Mouse (Mus musculus) urinary bladder, postnatal 4 days (tissue): Measurements from ENCODE around the gene Ppih.
"Not testable (repeated sequence)": the region's sequence is repeated elsewhere in the genome, so short reads cannot be mapped to it uniquely, and the experiment has no call there.

Experiments used
- DNase-seq, 2 experiments: peaks; one replicate each; pipeline ENCODE4 v3.0.0; 2021 to 2022; ENCODE audit warnings: low spot score in 2 of 2

The Ppih gene

DNA sequence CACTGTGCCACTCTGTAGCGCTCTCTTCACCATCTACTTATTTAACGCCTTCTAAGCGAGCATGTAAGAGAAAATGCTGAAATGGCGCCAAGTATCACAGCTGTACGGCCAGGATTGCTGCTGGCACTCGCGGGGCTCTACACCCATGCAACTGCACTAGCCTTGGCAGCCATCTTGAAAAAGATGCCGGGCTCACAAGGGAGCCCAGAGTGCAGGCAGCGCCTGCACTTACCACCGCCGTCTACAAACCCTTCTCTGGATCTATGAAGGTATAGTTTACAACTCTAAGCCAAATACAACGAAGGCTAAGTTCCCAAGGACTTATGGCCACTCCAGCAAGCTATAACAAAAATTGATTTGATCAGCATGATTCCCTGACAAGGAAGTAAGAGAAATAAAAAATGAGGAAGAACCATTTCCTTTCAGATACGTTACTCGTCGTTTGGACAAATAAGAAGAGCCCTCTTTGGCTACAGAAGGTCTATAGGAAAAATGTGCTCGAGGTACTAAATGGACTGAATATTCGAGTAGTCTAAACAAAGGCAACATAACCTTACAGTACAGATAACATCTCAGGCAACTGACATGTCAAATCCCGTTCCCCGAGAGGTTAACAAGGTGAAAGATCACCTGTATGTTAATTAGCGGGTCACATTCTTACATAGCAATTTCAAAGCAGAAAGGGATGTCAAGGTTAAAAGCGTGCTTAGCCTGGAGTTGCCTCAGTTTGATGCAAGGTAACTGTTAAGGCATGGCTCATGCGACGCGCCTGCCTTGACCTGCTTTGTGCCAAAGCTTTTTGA lies 27.4 kb downstream of the Ppih start:
- DNase-seq = peak in 1 of 2 experiments; percentile 30

DNA sequence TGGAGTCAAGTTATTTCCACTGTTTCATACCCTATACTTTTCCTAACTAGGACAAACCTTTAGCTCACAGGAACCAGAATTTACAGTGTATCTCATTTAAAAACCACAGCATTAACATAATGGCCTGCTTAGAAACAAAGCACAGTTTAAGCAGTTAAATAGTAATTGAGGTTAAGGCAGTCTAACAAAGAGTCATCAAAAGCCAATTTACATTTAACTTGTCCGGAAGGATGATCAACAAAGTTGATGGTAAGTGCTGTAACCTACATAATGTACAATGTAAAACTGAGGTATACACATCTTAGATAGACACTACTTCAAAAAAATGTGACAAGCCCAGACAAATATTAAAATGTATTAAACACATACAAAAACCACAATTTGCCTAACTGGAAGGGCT lies 28.4 kb downstream of the Ppih start:
- DNase-seq = no peak

DNA sequence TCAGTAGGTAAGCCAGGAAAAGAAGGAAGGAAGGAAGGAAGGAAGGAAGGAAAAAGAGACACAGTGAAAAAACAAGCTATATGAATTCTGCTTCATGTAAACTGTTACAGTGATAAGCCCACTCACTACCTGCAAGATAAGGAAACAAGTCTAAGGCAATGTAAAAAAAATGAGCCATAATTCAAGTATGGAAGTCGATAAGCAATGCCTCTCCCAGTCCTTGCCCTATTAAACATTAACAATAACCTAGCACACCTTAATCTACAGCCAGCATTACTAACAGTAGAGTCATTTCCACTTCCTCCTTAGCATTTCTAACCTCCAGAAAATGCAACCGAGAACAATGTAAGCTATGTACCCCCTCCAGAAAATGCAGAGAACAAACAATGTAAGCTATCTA lies 35.0 kb downstream of the Ppih start:
- no peak for DNase-seq

DNA sequence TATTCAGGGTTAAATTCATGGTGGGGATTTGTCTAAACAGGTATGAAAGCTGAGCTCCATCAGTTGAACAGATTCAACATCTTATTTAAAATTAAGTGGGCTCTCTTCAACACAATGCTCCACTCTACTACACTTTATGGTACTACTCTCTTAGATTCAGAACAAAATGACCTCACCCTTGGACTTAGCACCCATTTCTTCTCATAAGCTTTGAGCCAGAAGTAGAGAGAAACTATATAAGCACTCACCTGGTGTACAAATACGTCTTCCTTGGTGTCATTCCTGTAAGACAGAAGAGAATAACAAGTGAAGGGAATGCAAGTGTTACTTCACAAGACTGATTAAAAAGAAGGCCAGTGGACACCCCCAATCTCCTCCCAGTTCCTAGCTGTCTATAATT lies 35.5 kb downstream of the Ppih start:
- no peak for DNase-seq

DNA sequence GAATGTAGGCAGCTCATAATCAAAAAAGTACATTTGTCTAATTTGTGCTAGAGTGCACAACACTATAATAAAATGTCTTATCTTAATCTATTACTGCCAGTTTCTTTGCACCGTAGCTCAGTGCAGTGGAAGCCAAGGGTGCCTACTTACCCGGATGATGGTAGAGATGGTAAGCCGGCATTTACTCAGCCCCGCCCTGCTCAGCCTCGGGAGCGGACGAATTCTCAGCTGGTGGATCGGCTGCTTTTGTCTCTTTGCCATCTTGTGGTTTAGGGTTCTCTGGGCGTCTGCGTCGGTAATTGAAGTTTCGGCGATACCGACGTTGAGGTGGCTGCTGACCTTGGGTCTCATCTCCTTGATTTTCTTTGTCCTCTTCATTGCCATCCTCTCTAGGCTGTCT lies 41.6 kb downstream of the Ppih start:
- DNase-seq = not testable (repeated sequence)

DNA sequence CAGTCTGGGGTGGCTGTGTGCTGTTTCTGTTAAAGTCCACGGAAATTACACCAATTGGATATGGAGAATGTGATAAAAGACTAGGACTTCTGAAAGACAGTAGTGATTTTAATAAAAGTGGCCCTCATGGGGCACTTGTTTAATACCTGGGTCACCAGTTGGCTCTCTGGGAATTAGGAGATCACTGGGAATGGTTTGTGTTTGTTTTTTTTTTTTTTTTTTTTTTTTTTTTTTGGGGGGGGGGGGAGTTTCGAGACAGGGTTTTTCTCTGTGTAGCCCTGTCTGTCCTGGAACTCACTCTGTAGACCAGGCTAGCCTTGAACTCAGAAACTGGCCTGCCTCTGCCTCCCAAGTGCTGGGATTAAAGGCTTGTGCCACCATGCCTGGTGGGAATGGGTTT lies 44.6 kb downstream of the Ppih start:
- no peak for DNase-seq

DNA sequence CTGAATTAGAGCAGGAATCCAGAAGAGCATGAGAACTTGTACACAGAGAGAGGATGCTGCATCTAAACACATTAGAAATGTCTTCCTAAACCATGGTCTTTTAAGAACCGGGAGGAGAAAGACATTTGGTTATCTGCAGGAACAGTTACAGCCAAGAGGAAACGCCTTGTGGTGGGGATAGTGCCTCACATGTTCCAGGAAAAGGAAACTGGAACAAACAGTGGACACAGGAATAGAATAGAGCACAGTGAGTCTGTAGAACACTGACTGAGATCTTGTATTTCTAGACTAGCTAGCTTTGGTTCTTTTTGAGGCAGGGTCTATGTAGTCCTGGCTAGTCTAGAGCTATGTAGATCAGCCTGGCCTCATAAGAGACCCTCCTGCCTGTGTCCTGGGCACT lies 45.1 kb downstream of the Ppih start:
- DNase-seq = no peak

DNA sequence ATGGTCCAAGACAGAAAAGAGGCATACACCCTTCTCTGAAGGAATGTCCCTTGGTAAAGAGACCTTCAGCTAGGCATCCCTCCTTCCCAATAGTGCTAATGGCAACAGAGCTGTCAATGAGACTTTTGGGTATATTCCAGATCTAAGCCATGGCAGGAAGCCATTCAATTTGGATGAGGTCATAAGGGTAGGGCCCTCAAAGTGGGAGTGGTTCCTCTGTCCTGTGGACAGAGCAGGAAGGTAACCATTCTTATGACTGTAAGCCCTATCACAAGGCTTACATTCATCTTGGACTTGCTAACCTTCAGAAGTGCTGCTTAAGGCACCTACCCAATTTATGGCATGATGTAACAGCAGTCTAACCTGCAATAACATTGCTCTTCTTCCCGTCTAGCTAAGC lies 45.7 kb downstream of the Ppih start:
- DNase-seq = no peak

DNA sequence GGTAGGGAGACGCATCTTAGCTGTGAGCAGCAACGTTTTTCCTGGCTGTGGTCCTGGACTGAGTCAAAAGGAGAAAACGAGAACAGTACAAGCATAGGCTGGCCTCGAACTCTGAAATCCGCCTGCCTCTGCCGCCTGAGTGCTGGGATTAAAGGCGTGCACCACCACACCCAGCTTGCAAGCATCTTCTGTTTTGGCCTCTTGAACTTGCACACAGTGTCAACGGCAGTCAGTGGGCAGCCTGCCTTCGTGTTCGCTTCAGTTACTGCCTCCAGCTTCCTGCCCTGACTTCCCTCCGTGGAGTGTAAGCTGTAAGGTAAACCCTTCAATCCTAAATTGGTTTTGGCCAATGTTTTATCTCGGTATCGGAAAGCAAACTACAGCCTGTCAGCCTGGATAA lies 53.7 kb downstream of the Ppih start:
- DNase-seq = no peak

DNA sequence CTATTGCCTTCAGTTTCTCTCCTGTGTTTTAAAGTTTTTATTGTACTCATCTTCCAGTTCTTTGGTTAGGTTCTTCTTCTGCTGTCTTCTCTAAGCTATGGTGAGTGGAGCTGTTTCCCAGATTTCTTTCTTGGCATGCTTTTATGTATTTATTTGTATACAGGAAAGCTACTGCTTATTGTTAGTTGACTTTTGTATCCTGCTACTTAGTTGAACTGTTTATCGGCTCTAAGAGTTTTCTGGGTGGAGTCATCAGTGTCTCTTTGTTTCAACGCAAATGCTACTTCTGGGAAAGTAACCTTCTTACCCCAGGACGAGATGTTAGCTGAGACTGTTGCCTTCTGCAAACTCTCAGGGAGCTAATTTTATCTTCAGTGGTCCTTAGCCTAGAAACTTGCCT lies 56.9 kb downstream of the Ppih start:
- no peak for DNase-seq

DNA sequence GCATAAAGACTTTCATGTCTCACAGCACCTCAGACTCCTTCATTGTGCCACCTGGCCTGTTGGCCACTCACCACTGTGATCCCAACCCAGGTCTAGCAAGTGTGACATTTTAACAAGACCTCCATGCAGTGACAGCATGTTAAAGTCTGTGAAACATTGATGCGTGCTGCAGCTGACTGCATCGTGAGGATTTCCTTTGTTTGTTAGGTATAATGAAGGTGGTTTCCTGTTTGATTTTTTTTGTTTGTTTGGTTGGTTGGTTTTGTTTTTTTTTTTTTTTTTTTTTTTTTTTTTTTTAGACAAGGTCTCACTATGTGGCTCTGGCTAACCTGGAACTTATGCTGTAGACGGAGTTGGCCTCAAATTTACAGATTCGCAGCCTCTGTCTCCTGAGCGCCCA lies 57.9 kb downstream of the Ppih start:
- no peak for DNase-seq

DNA sequence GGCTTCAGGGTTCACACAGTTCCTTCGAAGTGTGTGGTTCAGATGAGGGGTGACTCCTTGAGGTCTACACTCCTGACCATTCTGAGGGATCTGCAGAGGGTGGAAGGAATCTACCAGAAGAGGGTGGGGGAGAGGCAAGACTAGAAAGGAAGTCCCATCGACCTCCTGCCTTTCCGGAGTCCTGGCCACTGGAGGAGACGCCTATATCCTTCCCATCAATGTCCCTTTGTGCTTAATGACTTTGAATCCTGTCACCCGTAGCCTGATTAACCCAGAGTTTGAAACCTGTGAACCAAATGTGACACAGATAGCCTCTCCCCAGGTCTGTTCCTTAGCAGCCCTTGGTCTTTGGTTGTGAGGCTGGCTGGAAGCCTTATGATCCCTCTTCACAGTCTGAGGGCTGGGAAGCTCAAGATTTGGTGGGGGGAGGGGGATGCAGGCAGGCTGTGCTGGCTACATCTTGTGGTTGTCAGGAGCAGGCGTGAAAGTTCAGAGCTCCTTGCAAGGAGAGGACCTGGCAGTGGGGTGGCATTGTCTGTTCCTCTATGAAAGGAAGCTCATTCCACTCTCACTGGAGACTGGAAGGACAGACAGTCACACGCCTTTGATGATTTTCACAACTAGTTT lies 59.1 kb downstream of the Ppih start:
- no peak for DNase-seq

DNA sequence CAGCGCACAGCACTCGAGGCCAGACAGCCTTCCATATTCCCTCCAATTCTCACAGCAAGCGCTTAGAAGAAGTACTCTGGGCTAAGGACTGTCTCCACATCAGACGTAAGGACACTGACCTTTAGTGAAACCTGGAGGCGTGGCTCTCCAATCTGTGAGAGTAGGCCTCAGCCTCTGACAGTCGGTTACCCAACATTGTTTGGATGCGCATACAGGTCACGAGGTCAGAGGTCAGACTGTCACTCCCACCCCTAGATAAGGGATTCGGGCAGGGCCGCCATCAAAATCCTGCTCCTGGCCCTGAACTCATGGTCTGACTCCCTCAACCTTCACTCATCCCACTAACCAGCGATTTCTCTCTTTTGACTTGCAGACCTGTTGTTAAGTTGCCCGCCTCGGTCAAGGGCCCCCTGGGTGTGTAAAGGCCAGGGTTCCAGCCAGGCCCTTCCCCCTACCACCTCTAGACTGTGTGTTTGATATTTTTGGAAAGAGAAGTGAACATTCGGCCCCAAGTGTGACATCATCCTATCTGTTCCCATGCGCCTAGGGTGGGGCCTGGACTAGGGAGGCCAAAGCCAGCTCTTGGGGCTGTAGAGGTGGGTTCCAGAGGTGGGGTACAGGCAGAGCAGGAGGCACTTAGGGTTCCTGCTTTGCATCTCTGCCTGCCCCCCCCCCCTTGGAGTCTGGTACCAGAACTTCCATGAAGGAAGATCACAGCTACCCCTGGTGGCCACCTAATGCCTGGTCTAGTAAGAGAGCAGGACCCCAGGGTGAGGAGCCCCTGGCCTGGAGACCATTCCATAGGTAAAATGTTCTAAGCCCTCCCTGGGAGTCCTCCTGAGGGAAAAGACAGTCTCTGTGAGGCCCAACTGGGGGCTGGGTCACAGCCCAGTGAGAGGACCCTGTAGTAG lies 60.7 kb downstream of the Ppih start:
- no peak for DNase-seq

DNA sequence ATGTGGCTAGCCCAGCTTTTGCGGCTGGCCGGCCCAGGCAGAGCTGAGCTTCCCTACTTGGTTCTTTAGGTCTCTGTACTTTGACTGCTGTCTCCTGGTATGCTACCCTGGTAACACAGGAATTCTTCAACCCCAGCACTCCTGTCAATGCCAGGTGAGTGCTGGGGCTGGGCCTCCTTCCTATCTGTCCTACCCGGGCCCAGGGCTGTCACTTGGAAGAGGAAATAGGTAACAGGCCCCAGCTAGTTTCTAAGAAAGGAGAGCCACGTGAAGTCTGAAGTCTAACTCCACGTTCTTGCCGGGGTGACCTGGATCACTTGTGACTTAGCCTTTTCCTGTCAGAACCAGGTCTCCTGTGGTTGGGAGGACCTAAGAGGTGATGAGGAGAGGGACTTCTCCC lies 63.3 kb downstream of the Ppih start:
- no peak for DNase-seq

DNA sequence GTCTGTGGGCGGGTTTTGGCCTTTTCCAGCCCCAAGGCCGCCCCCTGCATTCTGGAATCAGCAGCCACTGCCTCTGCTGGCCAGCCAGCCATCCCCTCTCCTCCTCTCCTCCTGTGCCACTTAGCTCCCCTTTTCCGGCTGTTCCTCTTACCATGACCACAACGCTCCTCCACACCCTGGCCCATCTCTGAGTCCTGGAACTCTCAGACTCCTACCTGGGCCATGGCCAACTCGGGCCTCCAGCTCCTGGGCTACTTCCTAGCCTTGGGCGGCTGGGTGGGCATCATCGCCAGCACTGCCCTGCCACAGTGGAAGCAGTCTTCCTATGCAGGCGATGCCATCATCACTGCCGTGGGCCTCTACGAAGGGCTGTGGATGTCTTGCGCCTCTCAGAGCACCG lies 65.0 kb downstream of the Ppih start, which contains the start of gene Cldn19:
TSS of gene Cldn19 (plus strand) at position 64 of the 400 bp plus-strand sequence.
- DNase-seq = no peak

DNA sequence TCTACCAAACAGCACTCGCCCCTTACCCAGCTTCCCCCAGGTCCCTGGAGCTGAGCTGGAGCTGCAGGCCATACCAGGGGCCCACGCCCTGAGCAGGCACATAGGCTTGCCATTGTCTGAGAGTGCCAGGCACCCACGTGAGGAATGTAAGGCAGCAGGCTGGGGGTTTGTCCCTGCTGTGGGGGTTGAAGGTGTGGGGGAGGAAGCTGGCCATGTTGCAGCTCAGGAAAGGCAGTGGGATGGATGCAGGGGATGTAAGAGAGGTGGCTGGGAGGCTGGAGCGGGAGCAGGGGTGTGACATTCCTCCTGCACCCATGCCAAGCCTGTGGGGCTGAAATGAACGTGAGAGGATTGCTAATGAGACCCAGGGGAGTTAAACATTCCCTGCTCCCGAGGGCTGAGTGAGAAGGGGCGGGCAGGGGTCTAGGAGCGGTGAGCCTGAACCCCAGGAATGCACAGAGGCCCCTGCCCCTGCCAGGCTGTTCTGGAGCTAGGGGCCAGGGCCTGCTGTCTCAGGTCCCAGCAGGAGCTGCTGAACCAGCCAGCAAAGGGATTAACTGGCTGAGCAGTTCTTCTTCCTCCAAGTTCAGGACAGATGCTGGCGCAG lies 66.2 kb downstream of the Ppih start:
- no peak for DNase-seq

DNA sequence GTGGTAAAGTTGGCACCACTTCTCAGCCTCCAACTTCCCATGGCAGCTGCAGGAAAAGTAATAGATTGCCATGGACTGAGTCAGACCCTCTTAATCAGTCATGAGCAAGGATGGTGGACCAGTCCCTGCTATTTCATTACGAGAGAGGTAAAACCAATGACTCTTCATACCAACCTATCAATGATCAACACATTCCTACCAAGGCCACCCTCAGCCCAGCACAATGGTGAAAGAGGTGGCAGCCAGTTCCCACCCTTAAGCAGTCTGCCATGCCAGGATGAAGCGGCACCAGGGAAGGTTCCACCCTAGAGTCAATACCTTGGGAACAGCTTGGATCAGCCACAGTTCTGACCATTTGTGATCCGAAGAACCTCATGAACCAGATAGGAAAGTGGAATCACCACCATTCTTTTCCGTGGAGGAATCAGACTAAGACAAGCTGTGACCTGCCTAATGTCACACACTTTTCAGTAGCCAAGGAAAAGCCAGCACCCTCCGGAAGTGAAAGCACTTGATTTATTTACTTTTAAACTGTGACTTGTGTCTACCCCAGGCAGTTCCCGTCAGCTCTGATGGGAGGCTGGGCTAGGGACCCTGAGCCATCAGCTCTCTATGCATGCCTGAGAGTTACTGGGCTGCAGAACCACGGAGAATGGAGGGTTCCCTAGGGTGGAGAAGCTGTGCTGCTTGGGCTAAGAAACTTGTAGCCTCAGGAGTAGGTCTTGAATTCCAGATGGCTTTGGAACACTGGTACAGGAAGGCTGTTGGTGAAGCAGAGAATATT lies 68.1 kb downstream of the Ppih start:
- no peak for DNase-seq
